Mouse (Mus musculus): ENCODE results near the gene Vmn1r5. TPM values are rescaled to one million over a fixed set of nuclear protein-coding genes. Genes with fewer than 3 reads are reported as not detected.

The Vmn1r5 gene
- polyA plus RNA-seq (2012; fragmentation: generic; extraction: Trizol): not detected

DNA sequence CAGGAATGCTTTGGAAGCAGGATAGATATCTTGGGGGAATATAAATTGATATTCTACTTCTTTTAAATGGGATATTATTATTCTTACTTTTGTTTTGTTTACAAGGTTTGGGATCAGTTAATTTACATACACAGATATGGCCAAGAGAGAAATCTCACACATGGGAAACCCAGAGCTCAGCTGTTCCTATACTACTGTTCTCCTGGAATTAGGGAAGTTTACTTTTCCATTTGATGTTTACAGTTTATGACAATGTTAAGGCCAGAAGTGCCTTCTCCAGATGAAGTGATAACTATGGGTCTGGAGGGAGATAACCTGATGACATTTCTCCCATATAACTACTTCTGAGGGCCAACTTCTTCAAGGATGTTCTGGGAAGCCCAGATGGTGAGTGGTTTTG is at the start of gene Vmn1r5:
TSS of gene Vmn1r5 (plus strand) at position 301 of the 400 bp plus-strand sequence.

DNA sequence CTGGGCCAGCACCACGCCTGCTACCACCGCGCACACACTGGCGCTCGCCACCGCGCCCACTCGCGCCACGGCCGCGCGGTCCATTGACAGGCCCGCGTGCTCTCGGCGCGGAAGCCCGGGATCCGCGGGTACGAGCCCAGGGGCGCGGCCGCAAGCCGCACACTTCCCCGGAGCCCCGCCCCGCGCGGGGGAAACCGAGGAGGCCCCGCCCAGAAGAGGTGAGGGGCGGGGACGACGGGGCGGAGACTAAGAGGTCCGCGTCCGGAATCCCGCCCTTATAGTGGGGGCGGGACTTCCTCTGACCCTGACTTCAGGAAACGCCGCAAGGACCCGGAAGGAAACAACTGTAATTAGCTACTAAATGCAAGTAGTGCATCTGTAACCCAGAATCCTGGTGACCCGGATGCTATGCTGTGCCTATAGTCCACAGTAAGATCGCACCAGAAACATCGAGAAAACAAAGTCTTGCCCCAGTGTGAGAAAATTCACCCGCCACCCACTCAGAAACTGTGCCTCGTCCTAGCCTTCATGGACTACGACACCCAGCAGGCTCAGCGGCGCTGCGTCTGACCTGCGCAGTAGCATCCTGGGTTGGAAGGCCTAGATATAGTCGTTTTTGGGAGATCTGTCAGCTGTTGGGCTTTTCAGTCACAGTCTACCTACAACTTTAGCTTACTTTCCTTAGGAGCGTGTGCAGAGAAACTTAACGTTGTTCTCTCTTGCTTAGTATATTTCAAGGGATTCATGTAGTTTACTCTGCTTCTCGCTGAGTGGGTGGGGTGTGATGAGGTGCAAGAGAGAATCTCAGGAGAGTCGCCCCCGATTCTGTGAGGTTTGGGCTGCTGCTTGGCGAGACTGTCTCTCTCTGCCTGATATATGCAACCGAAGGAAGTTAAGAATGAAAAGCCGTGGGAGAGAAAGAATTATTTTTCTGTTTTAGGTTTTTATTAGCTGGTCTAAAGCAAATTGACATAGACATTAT is 46.1 kb upstream of the Vmn1r5 start, which contains the start of the genes Nt5c3 and Vmn1r4:
TSS of gene Nt5c3 (minus strand) at position 207 of the 982 bp plus-strand sequence.
TSS of gene Vmn1r4 (plus strand) at position 290 of the 982 bp plus-strand sequence.

DNA sequence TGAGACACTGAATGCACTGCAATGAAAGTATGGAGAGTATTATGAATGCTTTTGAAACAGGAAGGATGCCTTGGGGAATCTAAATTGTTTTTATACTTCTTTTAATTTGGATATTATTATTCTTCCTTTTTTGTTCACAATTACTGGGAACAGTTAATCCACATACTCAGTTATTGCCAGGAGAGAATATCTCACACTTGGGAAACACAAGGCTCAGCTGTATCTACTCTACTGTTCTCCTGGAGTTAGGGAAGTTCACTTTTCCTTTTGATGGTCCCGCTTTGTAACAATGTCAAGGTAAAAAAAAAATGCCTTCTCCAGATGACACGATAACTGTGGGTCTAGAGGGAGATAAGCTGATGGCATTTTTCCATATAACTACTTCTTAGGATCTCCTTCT is 26.9 kb downstream of the Vmn1r5 start, which contains the start of gene Vmn1r6:
TSS of gene Vmn1r6 (plus strand) at position 301 of the 400 bp plus-strand sequence.

DNA sequence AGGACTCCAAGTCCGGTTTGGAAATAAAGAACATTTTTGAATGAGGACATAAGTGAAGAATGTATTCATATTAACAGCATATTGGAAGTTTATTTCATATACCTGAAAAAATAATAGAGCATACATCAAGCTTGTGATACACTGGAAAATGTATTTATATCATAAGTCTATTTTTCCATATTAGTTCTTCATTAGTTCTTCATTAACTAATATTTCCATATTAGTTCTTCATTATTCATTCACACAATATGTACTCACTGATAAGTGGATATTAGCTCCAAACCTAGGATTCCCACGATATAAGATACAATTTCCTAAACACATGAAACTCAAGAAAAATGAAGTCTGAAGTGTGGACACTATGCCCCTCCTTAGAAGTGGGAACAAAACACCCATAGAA is 55.2 kb downstream of the Vmn1r5 start, which contains the start of gene Vmn1r7:
TSS of gene Vmn1r7 (minus strand) at position 101 of the 400 bp plus-strand sequence.

DNA sequence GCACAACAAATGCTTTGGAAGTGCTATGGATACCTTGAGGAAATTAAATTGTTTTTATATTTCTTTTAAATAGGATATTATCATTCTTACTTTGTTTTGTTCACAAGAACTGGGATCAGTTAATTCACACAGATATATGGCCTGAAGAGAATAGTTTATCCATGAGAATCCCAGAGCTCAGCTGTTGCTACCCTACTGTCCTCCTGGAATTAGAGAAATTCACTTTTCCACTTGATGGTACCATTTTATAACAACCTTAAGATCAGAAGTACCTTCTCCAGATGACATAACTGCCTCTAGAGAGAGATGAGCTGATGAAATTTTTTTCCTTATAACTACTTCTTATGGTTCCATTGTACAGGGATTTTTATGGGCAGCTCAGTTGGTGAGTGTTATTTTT is 61.9 kb downstream of the Vmn1r5 start, which contains the start of gene Vmn1r8:
TSS of gene Vmn1r8 (plus strand) at position 301 of the 400 bp plus-strand sequence.

Other genes with a start within 250 kb of the Vmn1r5 start
- 1 to 10 TPM in 1 of 2 experiments, under 1 TPM in 1; 0.95 to 7.2 TPM for gene Kbtbd2, start 172.5 kb upstream of the Vmn1r5 start, polyA plus RNA-seq (2012; fragmentation: generic; extraction: Trizol)
- gene Fkbp9, start 138.2 kb upstream of the Vmn1r5 start, polyA plus RNA-seq (2012; fragmentation: generic; extraction: Trizol): 100 to 1,000 TPM in 1 of 2 experiments, 10 to 100 TPM in 1; 22.1 to 235 TPM
- 10 to 100 TPM in 1 of 2 experiments, 1 to 10 TPM in 1; 1.4 to 10.6 TPM for gene Nt5c3, start 46.3 kb upstream of the Vmn1r5 start, polyA plus RNA-seq (2012; fragmentation: generic; extraction: Trizol)
- under 1 TPM; 0.01 to 0.24 TPM for gene Vmn1r4, start 46.3 kb upstream of the Vmn1r5 start, polyA plus RNA-seq (2012; fragmentation: generic; extraction: Trizol)
- gene Vmn1r6, start 27.0 kb downstream of the Vmn1r5 start, polyA plus RNA-seq (2012; fragmentation: generic; extraction: Trizol): not detected
- not detected for gene Vmn1r7, start 55.1 kb downstream of the Vmn1r5 start, polyA plus RNA-seq (2012; fragmentation: generic; extraction: Trizol)
- gene Vmn1r8, start 62.0 kb downstream of the Vmn1r5 start, polyA plus RNA-seq (2012; fragmentation: generic; extraction: Trizol): not detected
- gene Vmn1r9, start 96.5 kb downstream of the Vmn1r5 start, polyA plus RNA-seq (2012; fragmentation: generic; extraction: Trizol): not detected
- not detected for gene Vmn1r10, start 139.2 kb downstream of the Vmn1r5 start, polyA plus RNA-seq (2012; fragmentation: generic; extraction: Trizol)
- gene Vmn1r11, start 163.2 kb downstream of the Vmn1r5 start, polyA plus RNA-seq (2012; fragmentation: generic; extraction: Trizol): not detected
- not detected for gene Vmn1r12, start 186.6 kb downstream of the Vmn1r5 start, polyA plus RNA-seq (2012; fragmentation: generic; extraction: Trizol)
- not detected for gene Vmn1r13, start 233.0 kb downstream of the Vmn1r5 start, polyA plus RNA-seq (2012; fragmentation: generic; extraction: Trizol)

Measured in C3H10T1/2 (cell line).